Mouse (Mus musculus) Patski (cell line): ENCODE measurements at regions not wholly inside any gene's neighbourhood (a gene's known extent, or its start where the extent isn't known, plus 50 kb on each side); places are given as distances from the start of the nearest gene placed in this dataset.
A peak's percentile ranks its signal among the peaks of the same experiment; 100 is the strongest.

ENCODE experiments used
- ATAC-seq: fragments of 100-300 bp; one replicate; pipeline ENCODE4 v1.8.0; 2021
- CTCF ChIA-PET: fragments of 350-600 bp; sonication (Branson Sonifier 250); formaldehyde crosslinking; loops from one replicate; lab custom pipeline; 2022; ENCODE audit warnings: inconsistent platforms; lab: Charles Lee
- POLR2A ChIA-PET: fragments of 350-600 bp; sonication (Branson Sonifier 250); formaldehyde crosslinking; loops from one replicate; lab custom pipeline; 2022; ENCODE audit warnings: antibody characterized with exemption, inconsistent platforms; lab: Charles Lee
- DNase-seq: peaks from one replicate; pipeline ENCODE4 v3.0.0-alpha.2; 2011; ENCODE audit warnings: low read depth, low spot score
- H3K27me3 ChIP-seq: fragments of 371-371 bp; one replicate; pipeline ENCODE4 v1.5.1; 2021
- CTCF ChIP-seq: fragments of 100-300 bp; IDR thresholded peaks from one replicate; pipeline ENCODE4 v1.5.1; 2021
- in situ Hi-C: fragments of 300-500 bp; cut with MboI; formaldehyde crosslinking; loops from 3 replicates; pipeline ENCODE4 v1.11.1; 2018; ENCODE audit warnings: low pct_unique_long_range_greater_than_20kb, mixed read lengths

DNA sequence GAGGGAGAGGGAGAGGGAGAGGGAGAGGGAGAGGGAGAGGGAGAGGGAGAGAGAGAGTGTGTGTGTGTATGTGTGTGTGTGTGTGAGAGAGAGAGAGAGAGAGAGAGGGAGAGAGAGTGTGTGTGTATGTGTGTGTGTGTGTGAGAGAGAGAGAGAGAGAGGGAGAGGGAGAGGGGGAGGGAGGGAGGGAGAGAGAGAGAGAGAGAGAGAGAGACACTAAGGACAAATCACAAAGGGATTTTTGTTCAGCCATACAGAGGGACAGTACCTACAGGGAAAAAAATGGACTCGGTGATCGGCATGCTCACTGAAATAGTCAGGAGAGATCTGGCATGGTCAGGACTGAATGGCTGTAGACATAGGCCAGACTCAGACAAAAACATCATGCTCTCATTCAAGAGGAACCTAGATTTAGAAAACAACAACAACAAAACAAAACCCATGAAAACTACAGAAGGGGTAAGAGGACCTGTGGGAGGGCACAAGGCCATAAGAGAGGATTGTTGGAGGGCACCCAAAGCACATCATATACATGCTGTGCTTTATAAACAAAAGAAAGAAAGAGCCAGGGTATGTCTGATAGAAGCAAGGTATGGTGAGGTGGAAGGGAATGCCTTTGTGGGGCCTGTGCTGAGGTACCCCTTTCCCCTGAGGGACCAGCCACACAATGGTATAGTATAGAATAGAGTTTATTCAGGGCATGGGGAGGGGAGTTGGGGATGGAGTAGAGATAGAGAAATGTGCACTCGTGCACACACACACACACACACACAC lies 127.0 kb upstream of the Med14 start:
- ChIA-PET POLR2A (no interaction called here), CTCF (no interaction called here)
- TF ChIP-seq CTCF, result no peak
- DNase-seq (no peak), ATAC-seq (no peak)
- in situ Hi-C loops, result no loop called here
- no peaks in the 10 kb centered on the region for H3K27me3 ChIP-seq

DNA sequence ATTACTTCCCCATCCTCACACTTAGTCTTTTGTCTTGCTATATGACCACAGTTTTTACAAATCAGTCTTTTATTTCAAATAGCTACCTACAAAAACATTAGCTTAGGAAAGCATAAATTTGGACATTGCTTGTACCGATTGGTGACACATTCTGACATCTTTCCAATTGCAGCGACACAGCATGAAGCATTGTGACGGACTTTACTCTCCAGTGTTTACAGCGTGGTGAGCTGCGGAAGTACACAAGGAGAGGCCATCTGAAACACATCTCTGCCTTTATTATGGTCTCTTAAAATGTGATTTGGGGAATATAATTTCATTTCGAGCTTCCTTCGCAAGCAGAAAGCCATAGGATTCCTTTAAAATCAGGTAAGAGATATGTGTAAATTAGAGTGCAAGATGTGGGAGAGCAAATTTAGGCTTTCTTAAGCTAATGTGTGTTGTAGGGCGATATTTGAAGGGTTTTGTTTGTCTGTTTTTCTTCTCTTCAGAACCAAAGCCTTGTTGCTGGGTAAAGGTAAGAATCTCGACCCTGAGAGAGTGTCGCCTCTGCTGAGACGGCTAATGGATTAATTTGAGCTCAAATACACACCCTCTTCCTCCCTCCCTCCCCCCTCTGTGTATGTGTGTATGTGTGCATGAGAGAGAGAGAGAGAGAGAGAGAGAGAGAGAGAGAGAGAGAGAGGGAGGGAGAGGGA lies 126.3 kb upstream of the Med14 start:
- CTCF ChIA-PET, result no interaction called here
- TF ChIP-seq CTCF, result no peak

DNA sequence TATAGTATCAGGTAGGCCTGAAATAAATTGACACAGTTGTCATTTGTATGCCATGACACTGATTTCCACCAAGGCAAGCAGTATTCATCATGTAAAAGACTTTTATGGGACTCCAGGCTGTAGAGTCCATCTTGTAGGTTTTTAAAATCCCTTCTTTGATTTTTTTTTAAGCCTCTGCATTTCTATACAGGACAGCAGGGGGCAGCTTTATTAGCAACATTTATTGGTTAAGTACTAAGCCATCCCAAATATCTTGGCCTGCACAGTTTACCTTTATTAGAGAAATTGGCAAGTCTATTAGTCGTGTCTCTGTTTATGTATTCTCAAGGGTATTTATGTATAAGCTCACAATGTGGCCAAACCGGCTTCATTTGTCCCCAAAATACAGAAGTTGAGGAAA lies 125.6 kb upstream of the Med14 start:
- CTCF ChIA-PET, result no interaction called here
- POLR2A ChIA-PET, result no interaction called here
- TF ChIP-seq CTCF, result peak; percentile 21
- ATAC-seq (no peak), DNase-seq (no peak)
- in situ Hi-C loops, result no loop called here
- H3K27me3 ChIP-seq, result no peaks in the 10 kb centered on the region

More for the DNA sequence above, 126.3 kb upstream of the Med14 start:
- ATAC-seq (no peak), DNase-seq (no peak)
- in situ Hi-C loops, result no loop called here
- POLR2A ChIA-PET, result no interaction called here
- H3K27me3 ChIP-seq, result no peaks in the 10 kb centered on the region

DNA sequence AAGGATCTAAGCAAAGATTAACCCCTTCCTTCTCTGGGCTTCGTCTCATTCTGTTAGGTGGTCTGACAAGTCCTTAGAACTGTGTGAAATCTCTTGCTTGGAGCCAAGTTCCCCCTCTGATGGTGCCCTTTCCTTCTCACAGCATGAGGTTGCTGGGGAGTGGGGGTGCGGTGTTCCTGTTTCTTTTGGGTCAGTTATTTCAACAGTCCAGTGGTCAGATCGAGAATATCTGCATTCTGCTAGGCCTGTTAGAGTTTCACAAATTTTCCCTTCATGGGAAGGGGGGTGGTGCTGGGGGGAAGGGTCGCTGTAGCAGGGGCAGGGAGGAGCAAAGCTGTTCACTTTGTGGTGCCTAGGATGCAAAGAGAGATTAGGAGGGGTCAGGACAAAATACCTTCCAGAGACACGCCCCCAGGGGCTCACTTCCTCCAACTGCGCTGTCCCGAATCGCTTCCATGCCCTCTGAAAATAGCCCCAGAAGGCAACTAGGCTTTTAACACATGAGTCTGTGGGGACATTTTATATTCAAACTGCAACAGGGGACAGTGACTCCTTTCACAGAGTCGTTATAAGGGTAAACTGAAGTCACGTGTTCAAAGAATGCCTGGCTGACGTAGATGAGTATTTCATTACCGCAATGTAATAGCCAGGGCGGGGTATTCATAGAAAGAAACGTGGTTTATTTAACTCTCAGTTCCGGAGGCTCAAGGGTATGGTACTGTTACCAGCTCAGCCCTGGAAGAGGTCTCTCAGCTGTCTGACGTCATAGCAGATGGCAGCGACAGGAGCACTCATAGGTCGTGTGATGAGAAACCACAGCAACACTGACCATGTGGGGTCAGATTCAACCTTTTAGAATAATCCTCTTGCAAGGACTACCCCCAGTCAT lies 124.5 kb upstream of the Med14 start:
- H3K27me3 ChIP-seq, result no peaks in the 10 kb centered on the region
- ChIA-PET CTCF (no interaction called here), POLR2A (no interaction called here)
- ATAC-seq, result no peak
- no peak for DNase-seq
- in situ Hi-C loops, result no loop called here
- no peak for TF ChIP-seq CTCF

DNA sequence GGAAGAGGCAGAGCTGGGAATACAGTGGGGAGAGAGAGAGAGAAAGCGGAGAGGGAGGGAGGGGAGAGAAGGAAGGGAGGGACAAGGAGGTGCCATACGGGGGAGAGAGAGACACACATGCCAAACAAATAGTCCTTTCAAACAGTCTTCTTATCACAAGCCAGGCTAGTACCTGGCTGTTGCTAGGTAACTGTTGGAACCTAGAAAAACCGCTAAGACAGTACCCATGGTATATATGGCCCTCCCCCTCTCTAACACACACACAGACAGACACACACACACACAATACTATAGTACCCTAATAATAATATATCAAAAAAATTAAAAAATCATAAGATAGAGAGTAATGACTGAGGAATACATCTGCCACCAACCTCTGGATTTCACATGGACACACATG lies 117.4 kb upstream of the Med14 start:
- CTCF ChIA-PET, result no interaction called here
- in situ Hi-C loops, result no loop called here
- DNase-seq (no peak), ATAC-seq (no peak)
- no peak for TF ChIP-seq CTCF
- POLR2A ChIA-PET, result no interaction called here
- H3K27me3 ChIP-seq, result no peaks in the 10 kb centered on the region

DNA sequence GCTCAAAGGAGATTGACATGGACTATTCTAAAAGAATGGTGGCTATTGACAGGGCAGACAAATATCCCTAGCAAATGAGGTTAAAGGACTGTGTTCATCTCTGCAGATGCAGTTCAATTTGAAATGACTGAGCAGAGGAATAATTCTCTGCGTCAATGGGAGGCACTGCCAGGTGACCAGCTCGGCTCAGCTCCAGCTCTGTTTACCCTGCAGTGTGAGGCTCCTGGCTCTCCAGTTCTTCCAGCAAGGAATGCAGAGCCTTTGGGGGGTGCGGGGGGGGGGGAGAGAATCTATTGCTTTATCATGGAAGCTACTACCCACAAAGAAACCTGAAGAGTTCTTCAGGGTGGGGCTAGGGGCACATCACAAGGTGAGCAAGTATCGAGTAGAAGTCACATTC lies 115.6 kb upstream of the Med14 start:
- in situ Hi-C loops, result no loop called here
- ChIA-PET CTCF (interaction anchor here (1.3 kb wide), 1 partner anchor 25 kb away, joined by 3 read pairs; no protein-coding TSS in a partner anchor), POLR2A (no interaction called here)
- no peak for TF ChIP-seq CTCF
- ATAC-seq (no peak), DNase-seq (no peak)
- H3K27me3 ChIP-seq, result no peaks in the 10 kb centered on the region

DNA sequence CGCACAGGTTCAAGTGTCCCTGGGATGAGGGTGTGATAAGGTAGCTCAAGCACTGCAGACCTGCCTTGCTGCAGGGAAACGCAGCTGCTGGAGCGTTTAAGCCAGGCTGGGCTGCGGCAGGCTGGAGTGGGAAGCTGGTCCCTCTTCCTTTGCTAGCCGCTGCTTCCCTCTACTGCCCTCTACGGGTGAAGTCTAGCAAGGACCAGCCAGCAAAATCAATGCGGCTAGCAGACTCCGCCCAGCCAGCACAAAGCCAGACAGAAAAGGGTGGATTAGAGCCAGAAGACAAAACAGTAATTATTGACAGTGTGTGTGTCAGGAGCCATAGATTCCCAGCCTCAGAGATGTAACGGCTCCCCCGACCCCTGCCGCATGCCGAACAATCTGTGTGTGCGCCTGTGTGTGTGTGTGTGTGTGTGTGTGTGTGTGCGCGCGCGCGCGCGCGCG lies 111.8 kb upstream of the Med14 start:
- CTCF ChIA-PET, result interaction anchor here (1.2 kb wide), 3 partner anchors 11 to 33 kb away, joined by 3 to 5 read pairs (median 4); no protein-coding TSS in a partner anchor
- peak; percentile 69 for ATAC-seq
- H3K27me3 ChIP-seq, result no peaks in the 10 kb centered on the region
- TF ChIP-seq CTCF, result peak; percentile 83
- in situ Hi-C loops, result loop anchor here (25.0 kb wide), 1 partner anchor 339 kb away; no protein-coding TSS in a partner anchor
- POLR2A ChIA-PET, result no interaction called here
- peak; percentile 34 for DNase-seq

DNA sequence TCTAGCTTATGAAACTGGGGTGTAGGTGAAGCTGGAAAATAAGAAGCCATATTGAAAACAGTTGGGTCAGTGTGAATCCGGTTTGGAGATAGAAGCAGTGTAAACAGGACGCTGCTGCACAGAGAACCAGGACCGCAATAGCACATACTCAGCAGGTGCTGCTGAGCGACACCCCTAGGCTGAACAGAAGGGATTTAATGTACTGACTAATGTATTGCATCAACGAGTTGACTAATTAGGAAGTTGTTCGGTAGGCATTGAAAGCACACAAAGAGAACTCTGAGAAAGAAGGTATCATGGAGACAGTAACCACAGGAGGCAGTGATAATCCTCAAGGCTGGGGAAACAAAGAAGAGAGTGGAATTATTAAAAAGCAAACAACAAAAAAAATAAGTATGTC lies 111.4 kb upstream of the Med14 start:
- in situ Hi-C loops, result loop anchor here (25.0 kb wide), 1 partner anchor 339 kb away; no protein-coding TSS in a partner anchor
- ChIA-PET CTCF (interaction anchor here (1.2 kb wide), 3 partner anchors 11 to 33 kb away, joined by 3 to 5 read pairs (median 4); no protein-coding TSS in a partner anchor), POLR2A (no interaction called here)
- DNase-seq (no peak), ATAC-seq (no peak)
- TF ChIP-seq CTCF, result no peak
- H3K27me3 ChIP-seq, result no peaks in the 10 kb centered on the region

DNA sequence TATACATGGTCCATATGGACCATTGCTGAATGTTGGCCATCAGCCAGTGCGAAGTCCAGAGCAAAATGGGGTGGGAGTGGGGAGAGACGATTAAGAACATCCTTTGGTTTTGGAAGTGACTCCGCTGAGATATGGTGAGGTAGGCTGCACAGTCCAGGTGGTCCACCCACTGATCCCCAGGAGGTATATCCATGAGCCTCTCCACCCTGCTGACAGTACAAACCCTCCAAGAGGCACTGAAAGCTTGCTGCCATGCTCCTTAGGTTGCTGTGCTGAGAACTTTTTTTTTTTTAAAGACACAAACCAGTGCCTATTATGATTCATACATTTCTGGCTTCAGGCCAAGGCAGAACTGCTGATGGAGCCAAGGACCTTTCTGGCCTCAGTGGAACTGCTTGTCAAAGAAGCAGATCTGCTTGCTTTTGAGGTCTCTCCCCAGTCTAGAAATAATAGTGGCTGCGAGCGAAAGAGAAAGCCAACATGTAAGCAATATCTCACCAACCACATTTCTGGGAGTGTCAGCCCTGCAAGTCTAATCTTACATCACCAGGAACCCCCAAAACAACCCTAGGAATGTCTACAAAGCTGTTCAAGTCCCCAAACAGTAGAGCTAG lies 105.1 kb upstream of the Med14 start:
- no peaks in the 10 kb centered on the region for H3K27me3 ChIP-seq
- ChIA-PET POLR2A (no interaction called here), CTCF (no interaction called here)
- in situ Hi-C loops, result loop anchor here (25.0 kb wide), 1 partner anchor 345 kb away; no protein-coding TSS in a partner anchor
- no peak for TF ChIP-seq CTCF
- no peak for ATAC-seq
- DNase-seq, result no peak

DNA sequence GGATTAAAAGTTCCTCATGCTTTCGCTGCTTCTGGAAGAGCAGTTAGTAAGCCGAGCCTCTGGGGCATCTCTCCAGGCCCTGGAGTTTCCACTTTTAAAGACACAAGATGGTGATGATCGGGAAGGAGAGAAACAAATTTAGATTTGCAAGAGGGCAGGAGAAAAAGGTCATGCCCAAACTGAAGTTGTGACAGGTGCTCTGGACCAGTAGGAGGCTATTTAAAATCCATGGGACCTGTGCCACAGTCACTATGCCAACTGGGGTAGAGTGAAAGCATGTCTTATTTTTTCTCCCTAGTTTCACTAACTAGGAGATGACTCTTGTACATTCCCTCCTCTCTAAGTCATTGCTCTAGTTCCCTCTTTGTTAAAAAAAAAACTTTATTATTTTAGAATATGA lies 104.3 kb upstream of the Med14 start:
- in situ Hi-C loops, result loop anchor here (25.0 kb wide), 1 partner anchor 346 kb away; no protein-coding TSS in a partner anchor
- POLR2A ChIA-PET, result no interaction called here
- no peaks in the 10 kb centered on the region for H3K27me3 ChIP-seq
- ATAC-seq, result no peak
- no peak for DNase-seq
- TF ChIP-seq CTCF, result no peak
- CTCF ChIA-PET, result no interaction called here
